Mouse (Mus musculus) kidney, embryonic 16.5 days (tissue): ENCODE data around the gene Arhgef1. TPM values are rescaled to one million over a fixed set of nuclear protein-coding genes. Genes with fewer than 3 reads are reported as not detected.
"Not testable (repeated sequence)": the region's sequence is repeated elsewhere in the genome, so short reads cannot be mapped to it uniquely, and the experiment has no call there.

Experiments
- ATAC-seq: fragments of 200-750 bp; cut with Nextera tagmentation; 2 replicates; pipeline ENCODE4 v1.8.0; 2017; ENCODE audit warnings: moderate TSS enrichment; ENCODE audit not compliant: low FRiP score, low TSS enrichment
- H3K27ac ChIP-seq: fragments of 300-500 bp; sonication (generic); 2 replicates; pipeline ENCODE4 v1.5.1; 2014; ENCODE audit warnings: low read length
- H3K27me3 ChIP-seq: fragments of 300-500 bp; sonication (generic); 2 replicates; pipeline ENCODE4 v1.6.1; 2014; ENCODE audit warnings: low read length, control low read depth, mixed read lengths; ENCODE audit not compliant: insufficient read depth
- H3K36me3 ChIP-seq: fragments of 300-500 bp; sonication (generic); 2 replicates; pipeline ENCODE4 v1.6.1; 2014; ENCODE audit warnings: low read length, control low read depth, mixed read lengths; ENCODE audit not compliant: insufficient read depth
- H3K4me1 ChIP-seq: fragments of 300-500 bp; sonication (generic); 2 replicates; pipeline ENCODE4 v1.6.1; 2014; ENCODE audit warnings: low read length, control low read depth, mixed read lengths; ENCODE audit not compliant: insufficient read depth
- H3K4me2 ChIP-seq: fragments of 300-500 bp; sonication (generic); replicated peaks from 2 replicates; pipeline ENCODE4 v1.6.1; 2014; ENCODE audit warnings: low read depth, low read length
- H3K4me3 ChIP-seq: fragments of 300-500 bp; sonication (generic); 2 replicates; pipeline ENCODE4 v1.5.1; 2014; ENCODE audit warnings: mild to moderate bottlenecking, low read length
- H3K9ac ChIP-seq: fragments of 300-500 bp; sonication (generic); replicated peaks from 2 replicates; pipeline ENCODE4 v1.6.1; 2014; ENCODE audit warnings: low read length
- H3K9me3 ChIP-seq: fragments of 300-500 bp; sonication (generic); 2 replicates; pipeline ENCODE4 v1.6.1; 2016; ENCODE audit warnings: low read length, control low read depth
- WGBS: fragments of 180-500 bp; shearing (Covaris S2); extraction: QIAGEN DNeasy Blood & Tissue Kit; methylation state at CpG from one replicate; pipeline ENCODE4 v1.1.7; 2014; 5-methylcytosine and 5-hydroxymethylcytosine counted together
- polyA plus RNA-seq: library from polyadenylated mRNA; unstranded; fragments of >200 nt; fragmentation: Nextera tagmentation; extraction: Ambion mirVana; gene quantifications from 2 replicates; pipeline ENCODE4 v1.2.1, GENCODE M21; 2015

The Arhgef1 gene
- polyA plus RNA-seq, 1 experiment from 2014 or later, result 94.7 TPM

DNA sequence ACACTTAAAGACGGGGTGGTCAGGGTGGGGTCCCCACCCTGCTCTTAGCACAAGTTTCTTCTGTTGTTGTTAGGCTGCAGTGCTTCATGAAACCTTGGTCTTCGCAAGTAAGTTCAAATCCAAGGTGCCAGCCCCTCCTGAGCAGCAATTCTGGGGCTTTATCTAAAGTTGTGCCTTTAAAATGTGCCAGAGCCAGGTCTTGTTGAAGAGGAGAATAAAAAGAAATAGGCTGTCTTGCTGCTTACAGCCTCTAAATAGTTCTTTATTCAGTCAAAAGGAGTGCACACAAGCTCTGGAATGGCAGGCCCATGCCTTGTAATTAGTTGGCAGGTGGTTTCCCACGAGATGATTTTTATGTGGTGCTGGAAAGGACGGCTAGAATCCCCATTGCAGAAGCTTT lies 15.6 kb upstream of the Arhgef1 start:
- Histone ChIP-seq H3K27ac (peak overlapping the region; percentile 94; the same call in 1 of the 2 replicates), H3K9ac (peak overlapping the region; percentile 100), H3K4me3 (peak overlapping the region; percentile 89), H3K4me1 (peaks cover 37% of the 10 kb centered on the region), H3K4me2 (peak overlapping the region; percentile 93), H3K27me3 (no peaks in the 10 kb centered on the region), H3K9me3 (no peaks in the 10 kb centered on the region), H3K36me3 (peaks cover 53% of the 10 kb centered on the region)
- no peak for ATAC-seq
- WGBS, result 63% methylated on average over 4 of the region's 4 CpGs

DNA sequence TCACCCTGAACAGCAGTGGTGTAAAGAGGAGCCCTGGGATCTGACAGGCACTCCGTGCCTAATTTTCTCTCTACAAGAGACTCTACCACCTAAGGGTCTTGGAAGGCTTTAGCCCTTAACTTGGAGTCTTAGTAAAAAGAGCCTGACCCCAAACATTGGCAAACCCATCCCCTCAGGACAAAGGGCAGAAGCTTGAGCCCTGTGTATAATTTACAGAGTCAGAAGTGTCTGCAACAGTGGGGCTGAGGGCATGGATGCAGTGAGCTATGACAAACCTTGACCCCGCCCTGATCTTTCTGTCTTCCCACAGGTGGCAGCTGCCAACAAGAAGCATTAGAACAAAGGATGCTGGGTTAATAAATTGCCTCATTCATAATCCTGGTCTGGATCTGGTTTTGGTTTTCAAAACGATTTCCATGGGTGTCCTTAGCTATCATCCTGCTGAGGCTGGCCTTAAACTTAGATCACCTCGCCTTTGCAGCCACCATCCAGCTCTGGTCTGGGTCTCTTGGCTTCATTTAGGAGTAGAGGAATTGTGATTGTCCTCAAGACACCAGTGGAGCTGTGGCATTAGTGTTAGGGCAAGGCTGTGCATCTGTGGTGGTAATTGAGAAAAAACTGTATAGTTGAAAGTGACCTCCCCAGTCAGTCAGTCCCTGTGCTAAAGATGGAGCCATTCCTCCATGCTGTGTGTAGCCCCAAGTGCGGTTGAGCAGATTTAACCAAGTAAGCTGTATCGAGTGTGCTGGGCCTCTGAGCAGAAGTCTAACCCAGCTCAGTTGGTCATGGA lies 13.1 kb upstream of the Arhgef1 start:
- WGBS, result 65% methylated on average over 6 of the region's 6 CpGs
- H3K27me3 ChIP-seq, result no peaks in the 10 kb centered on the region
- H3K27ac ChIP-seq, result peak overlapping the region; percentile 94
- H3K36me3 ChIP-seq, result peaks cover 53% of the 10 kb centered on the region
- H3K9me3 ChIP-seq, result no peaks in the 10 kb centered on the region
- no peak overlapping the region for H3K4me3 ChIP-seq
- no peak overlapping the region for H3K9ac ChIP-seq
- H3K4me1 ChIP-seq, result peaks cover 37% of the 10 kb centered on the region
- no peak overlapping the region for H3K4me2 ChIP-seq
- ATAC-seq, result peak; percentile 44

DNA sequence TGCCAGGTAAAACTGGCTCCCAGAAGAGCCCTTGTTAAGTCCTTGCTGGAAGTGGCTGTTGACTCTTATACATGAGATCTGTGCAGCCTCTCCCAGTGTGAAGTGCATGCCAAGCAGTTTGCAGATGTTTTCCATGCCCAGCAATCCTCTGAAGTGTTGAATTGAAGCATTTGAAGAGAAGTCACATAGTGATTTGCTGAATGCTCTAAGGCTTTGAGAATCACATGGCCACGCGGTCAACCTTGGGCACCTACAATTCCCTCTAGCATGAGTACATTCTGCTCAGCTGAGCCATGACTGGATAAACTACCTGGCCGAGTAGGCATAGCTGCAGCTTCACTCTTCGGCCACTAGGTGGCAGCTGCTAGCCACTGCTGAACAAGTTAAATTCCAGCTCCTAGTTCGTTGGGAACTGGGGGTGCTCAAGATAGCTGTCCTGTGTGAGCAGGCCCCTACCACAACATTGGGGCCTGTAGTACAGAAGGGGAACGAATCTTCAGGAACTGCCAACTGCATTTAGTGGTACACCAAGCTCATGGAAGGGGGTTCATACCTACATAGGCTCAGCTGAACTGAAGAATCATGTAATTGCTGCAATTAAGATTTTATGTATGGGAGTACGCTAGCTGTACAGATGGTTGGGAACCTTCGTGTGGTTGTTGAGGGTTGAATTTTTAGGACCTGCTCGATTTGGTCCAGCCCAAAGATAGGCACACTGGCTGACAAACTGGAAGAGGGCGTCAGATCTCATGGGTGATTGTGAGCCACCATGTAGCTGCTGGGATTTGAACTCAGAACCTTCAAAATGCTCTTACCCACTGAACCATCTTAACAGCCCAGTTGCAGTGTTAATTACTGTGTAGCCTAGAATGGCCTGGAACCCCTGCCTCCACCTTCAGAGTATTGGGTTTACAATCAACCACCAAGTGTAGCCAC lies 12.2 kb upstream of the Arhgef1 start:
- no peak overlapping the region for H3K4me2 ChIP-seq
- 29% methylated on average over 10 of the region's 10 CpGs for WGBS
- H3K36me3 ChIP-seq, result peaks cover 51% of the 10 kb centered on the region
- ATAC-seq, result peak; percentile 65
- peak overlapping the region; percentile 73 for H3K27ac ChIP-seq
- H3K9ac ChIP-seq, result no peak overlapping the region
- H3K4me3 ChIP-seq, result no peak overlapping the region
- H3K27me3 ChIP-seq, result no peaks in the 10 kb centered on the region
- no peaks in the 10 kb centered on the region for H3K9me3 ChIP-seq
- H3K4me1 ChIP-seq, result peaks cover 35% of the 10 kb centered on the region

DNA sequence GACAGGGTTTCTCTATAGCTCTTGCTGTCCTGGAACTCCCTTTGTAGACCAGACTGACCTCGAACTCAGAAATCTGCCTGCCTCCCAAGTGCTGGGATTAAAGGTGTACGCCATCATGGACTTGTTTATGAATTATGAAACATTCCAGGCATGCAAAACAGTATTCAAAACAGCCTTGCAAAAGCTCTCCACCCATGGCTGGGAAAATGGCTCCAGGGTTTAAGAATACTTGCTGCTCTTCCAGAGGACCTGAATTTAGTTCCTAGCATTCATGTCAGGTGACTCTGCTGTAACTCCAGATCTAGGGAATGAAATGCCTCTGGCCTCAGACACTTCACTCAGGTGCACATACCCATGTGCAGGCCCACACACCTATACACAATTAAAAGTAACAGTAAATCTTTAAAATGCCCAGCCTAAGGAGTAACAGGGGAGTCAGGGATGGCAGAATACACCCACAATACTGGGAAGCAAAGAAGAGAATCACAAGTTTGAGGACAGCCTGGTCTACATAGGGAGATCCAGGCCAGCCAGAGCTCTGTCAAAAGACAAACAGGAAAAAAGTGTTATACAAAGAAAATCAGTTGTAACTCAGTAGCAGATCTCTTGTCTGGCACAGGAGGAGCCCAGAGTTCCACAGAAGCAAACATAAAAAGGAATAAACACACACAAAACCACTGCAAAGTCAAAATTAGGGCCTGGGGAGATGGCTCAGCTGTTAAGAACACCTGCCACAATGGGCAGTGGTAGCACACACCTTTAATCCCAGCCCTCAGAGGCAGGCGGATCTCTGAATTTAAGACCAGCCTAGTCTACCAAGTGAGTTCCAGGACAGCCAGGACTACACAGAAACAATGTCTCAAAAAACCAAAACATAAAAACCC lies 11.2 kb upstream of the Arhgef1 start:
- 78% methylated on average over 3 of the region's 3 CpGs for WGBS
- ATAC-seq, result no peak
- Histone ChIP-seq H3K4me1 (peaks cover 26% of the 10 kb centered on the region), H3K27ac (no peak overlapping the region), H3K4me2 (no peak overlapping the region), H3K27me3 (no peaks in the 10 kb centered on the region), H3K9me3 (no peaks in the 10 kb centered on the region), H3K4me3 (no peak overlapping the region), H3K36me3 (peaks cover 43% of the 10 kb centered on the region), H3K9ac (no peak overlapping the region)

DNA sequence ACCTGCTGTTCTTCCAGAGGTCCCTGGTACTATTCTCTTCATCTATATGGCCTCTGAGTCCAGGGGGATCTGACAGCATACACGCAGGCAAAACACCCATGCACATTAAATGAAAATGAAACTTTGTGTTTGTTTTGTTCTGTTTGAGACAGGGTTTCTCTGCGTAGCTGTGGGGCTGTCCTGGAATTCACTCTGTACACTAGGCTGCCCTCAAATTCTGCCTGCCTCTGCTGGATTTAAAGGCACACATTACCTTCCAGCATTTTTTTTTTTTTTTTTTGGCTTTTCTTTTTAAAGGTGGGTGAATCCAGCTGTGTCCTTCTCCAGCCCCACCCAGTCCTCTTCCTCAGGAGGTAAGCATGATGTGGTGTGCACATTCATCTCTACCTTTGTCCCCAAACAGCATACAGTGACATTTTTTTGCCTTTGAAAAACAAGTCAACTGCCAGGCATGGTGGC lies 10.6 kb upstream of the Arhgef1 start:
- H3K4me2 ChIP-seq, result no peak overlapping the region
- H3K9ac ChIP-seq, result no peak overlapping the region
- H3K27me3 ChIP-seq, result no peaks in the 10 kb centered on the region
- H3K4me1 ChIP-seq, result peaks cover 19% of the 10 kb centered on the region
- ATAC-seq, result no peak
- H3K4me3 ChIP-seq, result no peak overlapping the region
- WGBS, result 62% methylated on average over 2 of the region's 2 CpGs
- no peak overlapping the region for H3K27ac ChIP-seq
- peaks cover 36% of the 10 kb centered on the region for H3K36me3 ChIP-seq
- no peaks in the 10 kb centered on the region for H3K9me3 ChIP-seq

DNA sequence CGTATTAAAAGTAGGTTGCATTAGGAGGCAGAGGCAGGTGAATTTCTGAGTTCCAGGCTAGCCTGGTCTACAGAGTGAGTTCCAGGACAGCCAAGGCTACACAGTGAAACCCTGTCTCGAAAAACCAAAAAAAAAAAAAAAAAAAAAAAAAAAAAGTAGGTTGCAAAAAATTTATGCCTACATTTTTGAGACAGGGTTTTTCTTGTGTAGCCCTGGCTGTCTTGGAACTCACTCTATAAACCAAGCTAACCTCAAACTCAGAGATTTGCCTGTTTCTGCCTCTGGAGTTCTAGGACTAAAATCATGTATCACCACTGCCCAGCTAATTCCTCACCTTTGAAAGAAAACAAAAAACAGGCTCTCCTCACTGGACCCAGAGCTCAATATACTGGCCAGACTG lies 7.0 kb upstream of the Arhgef1 start:
- H3K27ac ChIP-seq, H3K27me3 ChIP-seq, H3K9ac ChIP-seq, H3K36me3 ChIP-seq, H3K4me1 ChIP-seq, H3K4me3 ChIP-seq, H3K9me3 ChIP-seq, ATAC-seq, H3K4me2 ChIP-seq: not testable (repeated sequence)
- WGBS, result 98% methylated on average over 2 of the region's 2 CpGs

DNA sequence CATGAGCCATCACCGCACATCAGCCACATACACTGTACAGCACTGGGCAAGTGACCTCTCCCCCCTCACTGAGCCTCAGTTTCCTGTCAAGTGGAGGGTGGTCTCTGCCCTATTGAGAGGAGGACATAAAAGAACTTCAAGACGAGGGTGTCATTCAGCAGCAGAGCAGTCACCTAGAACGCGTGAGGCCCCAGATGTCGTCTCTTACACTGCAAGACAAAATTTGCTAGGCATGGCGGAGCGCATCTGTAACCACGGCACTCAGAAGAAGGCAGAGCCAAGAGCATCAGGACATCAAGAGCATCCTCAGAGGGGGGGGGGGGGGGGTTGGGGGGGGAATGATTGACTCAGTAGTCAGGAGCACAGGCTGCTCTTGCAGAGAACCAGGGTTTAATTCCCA lies 6.4 kb upstream of the Arhgef1 start:
- 63% methylated on average over 8 of the region's 8 CpGs for WGBS

DNA sequence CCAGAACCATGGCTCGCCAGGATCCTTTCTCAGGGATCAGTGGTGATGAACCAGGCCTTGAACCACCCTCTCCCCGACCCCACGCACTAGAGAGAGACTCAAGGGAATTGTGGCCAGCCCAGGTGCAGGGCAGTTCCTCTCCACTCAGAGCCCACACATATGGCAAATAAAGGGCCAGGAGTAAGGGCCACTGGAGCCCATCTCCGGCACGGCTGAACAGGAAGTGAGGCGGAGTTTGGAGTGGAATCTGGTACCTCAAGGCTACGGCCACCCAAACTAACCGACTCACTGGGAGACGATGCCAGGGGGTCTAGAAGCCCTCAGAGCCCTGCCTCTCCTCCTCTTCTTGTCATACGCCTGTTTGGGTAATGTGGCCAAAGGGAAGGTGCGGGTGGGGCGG lies 5.5 kb upstream of the Arhgef1 start, which contains the start of gene Cd79a:
Cd79a (plus strand) TSS at position 158 of the 400 bp plus-strand sequence.
- no peaks in the 10 kb centered on the region for H3K36me3 ChIP-seq
- no peak within 1 kb of the TSS for H3K9ac ChIP-seq
- H3K4me3 ChIP-seq, result no peak within 1 kb of the TSS
- WGBS, result 60% methylated on average over 12 of the region's 12 CpGs
- H3K9me3 ChIP-seq, result no peaks in the 10 kb centered on the region
- no peaks in the 10 kb centered on the region for H3K27me3 ChIP-seq
- no peak within 1 kb of the TSS for H3K27ac ChIP-seq
- ATAC-seq, result no peak
- peaks cover 4% of the 10 kb centered on the region; the same call in 1 of the 2 replicates for H3K4me1 ChIP-seq
- no peak within 1 kb of the TSS for H3K4me2 ChIP-seq

More for the DNA sequence above, 6.4 kb upstream of the Arhgef1 start:
- Histone ChIP-seq H3K4me1 (no peaks in the 10 kb centered on the region), H3K4me2 (no peak overlapping the region), H3K9ac (no peak overlapping the region), H3K36me3 (no peaks in the 10 kb centered on the region), H3K9me3 (no peaks in the 10 kb centered on the region), H3K27me3 (no peaks in the 10 kb centered on the region), H3K27ac (no peak overlapping the region), H3K4me3 (no peak overlapping the region)
- no peak for ATAC-seq

DNA sequence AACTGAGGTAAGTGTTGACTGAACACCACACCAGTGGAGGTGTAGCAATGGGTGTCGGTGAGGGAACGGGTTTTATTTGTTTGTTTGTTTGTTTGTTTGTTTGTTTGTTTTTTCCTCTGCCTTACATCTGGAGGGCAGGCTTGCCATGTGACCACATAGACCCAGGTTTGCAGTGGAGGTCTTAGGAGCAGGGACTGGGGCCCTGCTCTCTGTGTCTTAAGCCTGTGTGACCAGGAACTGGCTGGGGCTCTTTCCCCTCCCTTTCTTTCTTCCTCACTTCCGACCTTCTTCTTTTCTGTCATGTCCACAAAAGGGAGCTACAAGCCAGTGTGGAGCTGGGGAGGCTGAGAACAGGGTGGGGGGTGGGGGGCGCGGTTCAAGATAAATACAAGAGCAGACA lies 4.8 kb upstream of the Arhgef1 start:
- Histone ChIP-seq H3K36me3 (no peaks in the 10 kb centered on the region), H3K9ac (no peak overlapping the region), H3K9me3 (no peaks in the 10 kb centered on the region), H3K4me1 (peaks cover 5% of the 10 kb centered on the region; the same call in 1 of the 2 replicates), H3K4me3 (no peak overlapping the region), H3K4me2 (no peak overlapping the region), H3K27ac (no peak overlapping the region), H3K27me3 (no peaks in the 10 kb centered on the region)
- ATAC-seq, result no peak
- WGBS, result 77% methylated on average over 5 of the region's 5 CpGs
